Mouse (Mus musculus) kidney, adult 2 months (tissue): ENCODE measurements around the gene Arsa.

Experiments
- CTCF ChIP-seq: fragments of 200-500 bp; conservative IDR thresholded peaks from 2 replicates; pipeline ENCODE4 v1.5.1; 2011; ENCODE audit warnings: low read depth, mild to moderate bottlenecking, control low read depth, low read length, moderate library complexity, mixed read lengths; ENCODE audit not compliant: insufficient read depth, insufficient read length
- POLR2A ChIP-seq: fragments of 200-500 bp; IDR thresholded peaks from one replicate; pipeline ENCODE4 v1.6.1; 2011; ENCODE audit warnings: low read depth, low read length, control low read depth

DNA sequence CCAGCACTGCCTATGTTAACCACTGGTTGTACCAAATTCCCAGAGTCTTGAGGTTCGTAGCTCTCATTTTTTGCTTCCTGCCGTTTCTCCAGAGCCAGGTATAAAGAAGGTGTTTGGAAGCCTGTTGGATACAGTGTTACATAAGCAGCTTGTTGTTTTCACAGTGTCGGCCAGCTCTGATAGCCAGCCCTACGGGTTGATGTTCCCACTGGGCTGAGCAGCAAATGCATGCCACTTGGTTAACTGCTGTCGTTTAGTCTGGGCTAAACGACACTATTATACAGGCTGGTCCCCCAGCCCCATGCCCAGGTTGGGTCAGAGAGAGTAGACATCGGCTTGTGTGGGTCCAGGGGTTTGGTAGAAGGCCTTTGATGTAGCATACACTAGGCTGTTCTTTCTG, 44.7 kb upstream of the Arsa start:
- TF ChIP-seq CTCF (no peak), POLR2A (no peak)
